Mouse (Mus musculus) embryonic facial prominence, embryonic 12.5 days (tissue): ENCODE results near the gene Upp2. TPM values are rescaled to one million over a fixed set of nuclear protein-coding genes. Genes with fewer than 3 reads are reported as not detected.
A peak's percentile ranks its signal among the peaks of the same experiment; 100 is the strongest.

Experiments
- ATAC-seq: fragments of 200-750 bp; cut with Nextera tagmentation; 2 replicates; pipeline ENCODE4 v1.8.0; 2017; ENCODE audit not compliant: insufficient number of reproducible peaks, insufficient read depth, low FRiP score, low TSS enrichment
- H3K27ac ChIP-seq: fragments of 300-500 bp; sonication (generic); 2 replicates; pipeline ENCODE4 v1.5.1; 2016; ENCODE audit warnings: mild to moderate bottlenecking
- H3K27me3 ChIP-seq: fragments of 300-500 bp; sonication (generic); 2 replicates; pipeline ENCODE4 v1.6.1; 2016; ENCODE audit warnings: mild to moderate bottlenecking, moderate library complexity
- H3K36me3 ChIP-seq: fragments of 300-500 bp; sonication (generic); 2 replicates; pipeline ENCODE4 v1.6.1; 2016; ENCODE audit warnings: mild to moderate bottlenecking
- H3K4me1 ChIP-seq: fragments of 300-500 bp; sonication (generic); 2 replicates; pipeline ENCODE4 v1.6.1; 2016
- H3K4me2 ChIP-seq: fragments of 300-500 bp; sonication (generic); replicated peaks from 2 replicates; pipeline ENCODE4 v1.6.1; 2016; ENCODE audit warnings: mild to moderate bottlenecking, moderate library complexity
- H3K4me3 ChIP-seq: fragments of 300-500 bp; sonication (generic); 2 replicates; pipeline ENCODE4 v1.5.1; 2016; ENCODE audit warnings: mild to moderate bottlenecking
- H3K9ac ChIP-seq: fragments of 300-500 bp; sonication (generic); 2 replicates; pipeline ENCODE4 v1.6.1; 2016; ENCODE audit warnings: mild to moderate bottlenecking, moderate library complexity
- H3K9me3 ChIP-seq: fragments of 300-500 bp; sonication (generic); 2 replicates; pipeline ENCODE4 v1.6.1; 2016; ENCODE audit warnings: mild to moderate bottlenecking, moderate library complexity
- WGBS: fragments of 180-500 bp; shearing (Covaris S2); methylation state at CpG from one replicate; pipeline ENCODE4 v1.1.7; 2016; 5-methylcytosine and 5-hydroxymethylcytosine counted together
- polyA plus RNA-seq: library from polyadenylated mRNA; unstranded; fragments of >200 nt; fragmentation: Nextera tagmentation; extraction: Ambion mirVana; gene quantifications from 2 replicates; pipeline ENCODE4 v1.2.1, GENCODE M21; 2016

Upp2 gene
- polyA plus RNA-seq, 1 experiment from 2014 or later, result 10.8 TPM

GRCm38 (mm10) chr2:58700354-58700753 lies 133.3 kb downstream of the Upp2 start:
- H3K4me3 ChIP-seq, result no peak overlapping the region
- 58% methylated on average over 7 of the region's 7 CpGs for WGBS
- no peaks in the 10 kb centered on the region for H3K27me3 ChIP-seq
- H3K36me3 ChIP-seq, result no peaks in the 10 kb centered on the region
- no peak overlapping the region for H3K9ac ChIP-seq
- no peak overlapping the region for H3K4me2 ChIP-seq
- ATAC-seq, result no peak
- 0 out of 2 replicates have a peak, but pooled peaks cover 3% of the 10 kb centered on the region for H3K4me1 ChIP-seq
- peaks cover 3% of the 10 kb centered on the region; the same call in 1 of the 2 replicates for H3K9me3 ChIP-seq
- H3K27ac ChIP-seq, result no peak overlapping the region

GRCm38 (mm10) chr2:58701627-58702026 lies 134.5 kb downstream of the Upp2 start:
- ATAC-seq, result no peak
- Histone ChIP-seq H3K4me1 (0 out of 2 replicates have a peak, but pooled peaks cover 3% of the 10 kb centered on the region), H3K4me2 (no peak overlapping the region), H3K27ac (no peak overlapping the region), H3K9me3 (peaks cover 4% of the 10 kb centered on the region; the same call in 1 of the 2 replicates), H3K27me3 (no peaks in the 10 kb centered on the region), H3K9ac (no peak overlapping the region), H3K36me3 (no peaks in the 10 kb centered on the region), H3K4me3 (no peak overlapping the region)
- 92% methylated on average over 4 of the region's 4 CpGs for whole genome bisulfite sequencing

DNA sequence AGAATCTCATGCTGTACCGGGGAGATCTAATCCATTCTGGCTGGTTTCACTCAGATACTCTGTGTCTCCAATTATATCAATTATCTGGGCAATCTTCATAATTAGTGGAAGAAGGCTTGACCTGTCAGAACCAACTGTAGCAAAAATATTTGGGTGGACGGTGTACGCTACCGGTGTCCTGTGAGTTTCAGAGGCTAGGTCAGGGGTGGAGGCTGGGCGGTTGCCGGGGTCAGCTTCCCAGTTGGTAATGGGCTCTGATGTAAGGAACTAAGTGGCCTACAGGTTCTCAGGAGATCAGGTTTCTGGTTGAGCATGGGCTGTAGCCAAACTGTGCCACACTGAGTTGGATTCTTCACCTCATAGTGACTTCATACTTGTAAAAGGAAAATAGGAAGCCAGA lies 136.1 kb downstream of the Upp2 start:
- no peak for ATAC-seq
- H3K27ac ChIP-seq, result no peak overlapping the region

GRCm38 (mm10) chr2:58703646-58704045 lies 136.5 kb downstream of the Upp2 start:
- Histone ChIP-seq H3K4me2 (no peak overlapping the region), H3K4me3 (no peak overlapping the region), H3K4me1 (0 out of 2 replicates have a peak, but pooled peaks cover 3% of the 10 kb centered on the region), H3K9me3 (peaks cover 4% of the 10 kb centered on the region; the same call in 1 of the 2 replicates), H3K27me3 (no peaks in the 10 kb centered on the region), H3K9ac (no peak overlapping the region), H3K36me3 (no peaks in the 10 kb centered on the region), H3K27ac (no peak overlapping the region)
- 82% methylated on average over 6 of the region's 6 CpGs for WGBS
- no peak for ATAC-seq

More for the DNA sequence above, 136.1 kb downstream of the Upp2 start:
- H3K4me3 ChIP-seq, result no peak overlapping the region
- 0 out of 2 replicates have a peak, but pooled peaks cover 3% of the 10 kb centered on the region for H3K4me1 ChIP-seq
- H3K36me3 ChIP-seq, result no peaks in the 10 kb centered on the region
- no peak overlapping the region for H3K4me2 ChIP-seq
- H3K27me3 ChIP-seq, result no peaks in the 10 kb centered on the region
- peaks cover 4% of the 10 kb centered on the region; the same call in 1 of the 2 replicates for H3K9me3 ChIP-seq
- 47% methylated on average over 6 of the region's 6 CpGs for WGBS
- H3K9ac ChIP-seq, result no peak overlapping the region

GRCm38 (mm10) chr2:58704576-58704975 lies 137.5 kb downstream of the Upp2 start:
- Histone ChIP-seq H3K4me3 (no peak overlapping the region), H3K9ac (no peak overlapping the region), H3K27me3 (no peaks in the 10 kb centered on the region), H3K36me3 (no peaks in the 10 kb centered on the region), H3K9me3 (peaks cover 4% of the 10 kb centered on the region; the same call in 1 of the 2 replicates), H3K4me2 (no peak overlapping the region), H3K27ac (no peak overlapping the region), H3K4me1 (peaks cover 9% of the 10 kb centered on the region; the same call in 1 of the 2 replicates)
- 90% methylated on average over 3 of the region's 3 CpGs for WGBS
- no peak for ATAC-seq

GRCm38 (mm10) chr2:58707676-58708075 lies 140.6 kb downstream of the Upp2 start:
- WGBS, result 87% methylated on average over 3 of the region's 3 CpGs
- ATAC-seq, result no peak
- H3K27me3 ChIP-seq, result no peaks in the 10 kb centered on the region
- no peak overlapping the region for H3K4me2 ChIP-seq
- H3K27ac ChIP-seq, result no peak overlapping the region
- no peak overlapping the region for H3K4me3 ChIP-seq
- peaks cover 9% of the 10 kb centered on the region; the same call in 1 of the 2 replicates for H3K4me1 ChIP-seq
- no peak overlapping the region for H3K9ac ChIP-seq
- H3K9me3 ChIP-seq, result peaks cover 4% of the 10 kb centered on the region; the same call in 1 of the 2 replicates
- H3K36me3 ChIP-seq, result no peaks in the 10 kb centered on the region

DNA sequence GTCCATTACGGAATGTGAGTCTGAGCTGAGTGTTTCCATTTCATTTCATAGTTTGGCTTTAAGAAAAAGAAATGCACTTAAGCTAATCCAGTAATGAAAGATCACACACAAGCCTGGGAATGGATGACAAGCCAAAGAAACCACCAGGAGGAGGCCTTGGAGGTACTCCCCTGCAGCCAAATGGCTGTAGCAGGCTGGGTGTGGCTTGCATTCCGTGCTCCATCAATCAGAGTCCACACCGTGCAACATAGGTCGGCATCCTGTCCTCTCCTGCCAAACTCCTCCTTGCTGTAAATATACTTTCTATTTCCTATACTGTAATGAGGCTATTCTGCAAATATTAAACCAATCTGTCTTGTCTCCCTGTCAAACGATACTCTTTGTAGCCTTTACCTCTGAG lies 143.1 kb downstream of the Upp2 start:
- H3K27ac ChIP-seq, result no peak overlapping the region
- H3K4me2 ChIP-seq, result no peak overlapping the region
- no peak overlapping the region for H3K9ac ChIP-seq
- H3K4me1 ChIP-seq, result peaks cover 9% of the 10 kb centered on the region; the same call in 1 of the 2 replicates
- WGBS, result 62% methylated on average over 5 of the region's 5 CpGs
- H3K36me3 ChIP-seq, result no peaks in the 10 kb centered on the region
- ATAC-seq, result peak; percentile 55; the same call in 1 of the 2 replicates
- no peak overlapping the region for H3K4me3 ChIP-seq
- H3K27me3 ChIP-seq, result no peaks in the 10 kb centered on the region
- peaks cover 2% of the 10 kb centered on the region; the same call in 1 of the 2 replicates for H3K9me3 ChIP-seq

DNA sequence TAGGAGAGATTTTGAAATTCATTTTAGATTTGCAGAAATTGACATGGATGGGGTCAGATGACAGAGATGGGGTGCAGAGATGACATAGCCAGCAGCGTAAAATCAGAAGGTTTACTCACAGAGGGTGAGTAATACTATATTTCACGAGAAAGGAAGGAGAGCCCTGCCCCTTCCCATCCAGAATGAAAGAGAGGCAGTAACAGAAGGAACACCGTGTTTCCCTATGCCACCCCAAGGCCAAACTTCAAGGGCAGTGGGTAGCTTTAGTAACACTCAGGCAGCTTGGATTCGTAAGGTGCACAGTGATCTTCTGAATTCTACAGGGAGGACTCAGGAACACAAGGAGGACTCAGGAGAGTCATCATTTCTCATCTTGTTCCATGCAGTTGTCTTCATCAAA lies 144.0 kb downstream of the Upp2 start:
- ATAC-seq, result no peak

GRCm38 (mm10) chr2:58711491-58711890 lies 144.4 kb downstream of the Upp2 start:
- no peak overlapping the region for H3K4me2 ChIP-seq
- H3K36me3 ChIP-seq, result no peaks in the 10 kb centered on the region
- 61% methylated on average over 2 of the region's 2 CpGs for WGBS
- no peaks in the 10 kb centered on the region for H3K27me3 ChIP-seq
- no peaks in the 10 kb centered on the region for H3K9me3 ChIP-seq
- H3K4me3 ChIP-seq, result no peak overlapping the region
- no peak for ATAC-seq
- H3K9ac ChIP-seq, result no peak overlapping the region
- peaks cover 9% of the 10 kb centered on the region; the same call in 1 of the 2 replicates for H3K4me1 ChIP-seq
- H3K27ac ChIP-seq, result peak overlapping the region; percentile 71

More for the DNA sequence above, 144.0 kb downstream of the Upp2 start:
- no peak overlapping the region for H3K4me2 ChIP-seq
- H3K4me3 ChIP-seq, result no peak overlapping the region
- WGBS, result 74% methylated on average over 4 of the region's 4 CpGs
- H3K36me3 ChIP-seq, result no peaks in the 10 kb centered on the region
- no peak overlapping the region for H3K9ac ChIP-seq
- H3K27me3 ChIP-seq, result no peaks in the 10 kb centered on the region
- H3K9me3 ChIP-seq, result no peaks in the 10 kb centered on the region
- H3K27ac ChIP-seq, result 0 out of 2 replicates have a peak overlapping the region, but pooled peaks have one; percentile 71
- peaks cover 9% of the 10 kb centered on the region; the same call in 1 of the 2 replicates for H3K4me1 ChIP-seq

DNA sequence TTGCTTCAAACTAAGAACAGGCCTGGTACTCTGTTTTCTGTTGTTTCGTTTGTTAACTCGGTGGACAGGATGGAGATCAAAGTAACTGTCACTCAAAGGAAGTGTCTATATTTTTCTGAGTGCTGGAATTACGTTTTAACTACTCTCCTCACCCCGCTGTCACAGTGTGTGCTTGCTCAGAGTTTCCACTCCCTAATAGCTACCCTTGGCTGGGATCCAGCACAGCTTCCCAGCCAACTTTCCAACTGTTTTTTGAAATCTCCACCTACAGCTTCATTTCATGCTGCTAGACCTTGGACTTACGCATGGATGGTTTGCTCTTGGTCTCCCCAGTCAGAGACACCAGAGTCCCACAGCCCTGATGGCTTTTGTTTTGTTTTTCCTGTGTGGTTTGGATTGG lies 144.8 kb downstream of the Upp2 start:
- ATAC-seq, result peak; percentile 42; the same call in 1 of the 2 replicates
- Histone ChIP-seq H3K9ac (no peak overlapping the region), H3K27me3 (no peaks in the 10 kb centered on the region), H3K4me1 (peaks cover 9% of the 10 kb centered on the region; the same call in 1 of the 2 replicates), H3K4me2 (no peak overlapping the region), H3K36me3 (no peaks in the 10 kb centered on the region), H3K27ac (peak overlapping the region; percentile 71), H3K9me3 (no peaks in the 10 kb centered on the region), H3K4me3 (no peak overlapping the region)
- 38% methylated on average over 5 of the region's 5 CpGs for WGBS

DNA sequence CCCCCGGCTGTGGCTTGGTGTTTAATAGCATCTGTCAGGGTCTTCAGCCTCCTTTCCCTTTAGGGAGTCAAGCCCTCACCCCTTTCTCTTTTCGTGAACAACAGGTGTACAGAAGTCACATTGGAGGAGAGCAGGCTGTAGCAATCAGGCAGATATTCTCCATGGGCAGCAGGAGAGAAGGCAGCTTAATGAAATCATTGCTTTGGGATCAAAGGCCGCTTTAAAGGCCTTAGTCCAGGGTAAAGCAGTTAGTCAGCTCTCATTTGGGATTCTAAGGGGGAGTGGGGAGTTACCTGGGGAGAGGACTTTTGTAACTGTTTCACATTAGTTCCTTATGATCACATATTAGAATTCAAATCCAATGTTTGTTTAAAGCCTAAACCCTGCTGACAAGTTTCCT lies 150.8 kb downstream of the Upp2 start:
- no peak overlapping the region for H3K4me3 ChIP-seq
- H3K27me3 ChIP-seq, result no peaks in the 10 kb centered on the region
- H3K9ac ChIP-seq, result no peak overlapping the region
- no peak for ATAC-seq
- H3K27ac ChIP-seq, result no peak overlapping the region
- WGBS, result 35% methylated on average over 3 of the region's 3 CpGs
- peaks cover 4% of the 10 kb centered on the region; the same call in 1 of the 2 replicates for H3K4me1 ChIP-seq
- H3K36me3 ChIP-seq, result no peaks in the 10 kb centered on the region
- H3K4me2 ChIP-seq, result no peak overlapping the region
- 0 out of 2 replicates have a peak, but pooled peaks cover 3% of the 10 kb centered on the region for H3K9me3 ChIP-seq

- H3K9ac ChIP-seq, result no peak overlapping the region
- no peak overlapping the region for H3K4me3 ChIP-seq
- ATAC-seq, result no peak
- WGBS, result 37% methylated on average over 4 of the region's 4 CpGs
- H3K4me1 ChIP-seq, result no peaks in the 10 kb centered on the region
- H3K9me3 ChIP-seq, result no peaks in the 10 kb centered on the region
- no peak overlapping the region for H3K27ac ChIP-seq
- no peaks in the 10 kb centered on the region for H3K36me3 ChIP-seq
- no peak overlapping the region for H3K4me2 ChIP-seq
- no peaks in the 10 kb centered on the region for H3K27me3 ChIP-seq
These were observed 170.2 kb downstream of the Upp2 start for GRCm38 (mm10) chr2:58737192-58737820.
